Mouse (Mus musculus): ENCODE data around the gene Olfr419.

Olfr419 gene

GRCm38 (mm10) chr1:174251961-174252360, at the start of gene Olfr419:
Olfr419 (minus strand) TSS chr1:174252061.
- DNase-seq, result no peak

GRCm38 (mm10) chr1:174270643-174271042, 18.8 kb upstream of the Olfr419 start:
- DNase-seq, result no peak

GRCm38 (mm10) chr1:174269162-174269561, 17.3 kb upstream of the Olfr419 start:
- DNase-seq, result no peak

GRCm38 (mm10) chr1:174267816-174268215, 16.0 kb upstream of the Olfr419 start:
- DNase-seq, result no peak

GRCm38 (mm10) chr1:174250376-174250775, 1.5 kb downstream of the Olfr419 start:
- no peak for DNase-seq

GRCm38 (mm10) chr1:174247170-174247569, 4.7 kb downstream of the Olfr419 start:
- no peak for DNase-seq

- DNase-seq, result no peak
These were observed 5.8 kb downstream of the Olfr419 start for GRCm38 (mm10) chr1:174246080-174246479.

GRCm38 (mm10) chr1:174244621-174245020, 7.2 kb downstream of the Olfr419 start:
- no peak for DNase-seq

- no peak for DNase-seq
These were observed 11.9 kb downstream of the Olfr419 start for GRCm38 (mm10) chr1:174239916-174240315.

GRCm38 (mm10) chr1:174216528-174217204, 35.2 kb downstream of the Olfr419 start:
- DNase-seq, result no peak

GRCm38 (mm10) chr1:174215270-174216038, 36.4 kb downstream of the Olfr419 start:
- DNase-seq, result no peak

- DNase-seq, result no peak
These were observed 39.6 kb downstream of the Olfr419 start for GRCm38 (mm10) chr1:174212286-174212685.

GRCm38 (mm10) chr1:174204699-174205098, 47.2 kb downstream of the Olfr419 start:
- DNase-seq, result no peak

Measured in cerebellum, adult 11-12 months (tissue).